Mouse (Mus musculus) heart, postnatal 0 days (tissue): ENCODE measurements around the gene Patj.

Experiments used
- CTCF ChIP-seq: IDR thresholded peaks from 2 replicates; pipeline ENCODE4 v1.5.1; 2016; ENCODE audit warnings: antibody characterized with exemption, control low read depth, low read depth
- EP300 ChIP-seq: IDR thresholded peaks from 2 replicates; pipeline ENCODE4 v1.6.1; 2016; ENCODE audit warnings: antibody characterized with exemption, low read depth

GRCm38 (mm10) chr4:98635140-98635837 is 239.7 kb downstream of the Patj start:
- TF ChIP-seq CTCF, result no peak
- TF ChIP-seq EP300, result no peak
